Mouse (Mus musculus): ENCODE results near the gene Tmem234. TPM values are rescaled to one million over a fixed set of nuclear protein-coding genes. Genes with fewer than 3 reads are reported as not detected.

Tmem234 gene
- polyA plus RNA-seq, 1 experiment from 2014 or later: 226 TPM

GRCm38 (mm10) chr4:129561184-129561583 lies 39.3 kb upstream of the Tmem234 start:
- H3K4me3 ChIP-seq (ENCODE audit: low read depth, low read length): no peak overlapping the region
- no peak overlapping the region for H3K4me2 ChIP-seq (replicated peaks; ENCODE audit: low read depth, low read length)
- no peaks in the 10 kb centered on the region for H3K27me3 ChIP-seq (ENCODE audit: control insufficient read depth, insufficient read depth, low read length)
- H3K36me3 ChIP-seq (ENCODE audit: control insufficient read depth, insufficient read depth, low read length): no peaks in the 10 kb centered on the region
- peaks cover 13% of the 10 kb centered on the region for H3K4me1 ChIP-seq (ENCODE audit: control insufficient read depth, insufficient read depth, low read length)
- no peak overlapping the region for H3K9ac ChIP-seq (replicated peaks; ENCODE audit: low read depth, low read length)
- 76% methylated on average over 5 of the region's 5 CpGs for WGBS
- H3K27ac ChIP-seq (ENCODE audit: low read length): no peak overlapping the region
- no peaks in the 10 kb centered on the region for H3K9me3 ChIP-seq (ENCODE audit: control insufficient read depth, low read depth, low read length)
- ATAC-seq (ENCODE audit: insufficient number of reproducible peaks, insufficient read depth, low FRiP score, low read depth): no peak

GRCm38 (mm10) chr4:129563718-129564117 lies 36.8 kb upstream of the Tmem234 start:
- no peaks in the 10 kb centered on the region for H3K9me3 ChIP-seq (ENCODE audit: control insufficient read depth, low read depth, low read length)
- no peak overlapping the region for H3K27ac ChIP-seq (ENCODE audit: low read length)
- no peaks in the 10 kb centered on the region for H3K27me3 ChIP-seq (ENCODE audit: control insufficient read depth, insufficient read depth, low read length)
- no peaks in the 10 kb centered on the region for H3K36me3 ChIP-seq (ENCODE audit: control insufficient read depth, insufficient read depth, low read length)
- H3K4me2 ChIP-seq (replicated peaks; ENCODE audit: low read depth, low read length): no peak overlapping the region
- no peak for ATAC-seq (ENCODE audit: insufficient number of reproducible peaks, insufficient read depth, low FRiP score, low read depth)
- H3K4me3 ChIP-seq (ENCODE audit: low read depth, low read length): no peak overlapping the region
- peaks cover 7% of the 10 kb centered on the region for H3K4me1 ChIP-seq (ENCODE audit: control insufficient read depth, insufficient read depth, low read length)
- H3K9ac ChIP-seq (replicated peaks; ENCODE audit: low read depth, low read length): no peak overlapping the region
- WGBS: 15% methylated on average over 8 of the region's 8 CpGs

GRCm38 (mm10) chr4:129565139-129565538 lies 35.3 kb upstream of the Tmem234 start:
- peaks cover 7% of the 10 kb centered on the region for H3K4me1 ChIP-seq (ENCODE audit: control insufficient read depth, insufficient read depth, low read length)
- H3K27ac ChIP-seq (ENCODE audit: low read length): no peak overlapping the region
- WGBS: 85% methylated on average over 6 of the region's 6 CpGs
- no peaks in the 10 kb centered on the region for H3K9me3 ChIP-seq (ENCODE audit: control insufficient read depth, low read depth, low read length)
- no peak overlapping the region for H3K9ac ChIP-seq (replicated peaks; ENCODE audit: low read depth, low read length)
- H3K4me3 ChIP-seq (ENCODE audit: low read depth, low read length): no peak overlapping the region
- no peaks in the 10 kb centered on the region for H3K36me3 ChIP-seq (ENCODE audit: control insufficient read depth, insufficient read depth, low read length)
- ATAC-seq (ENCODE audit: insufficient number of reproducible peaks, insufficient read depth, low FRiP score, low read depth): no peak
- H3K4me2 ChIP-seq (replicated peaks; ENCODE audit: low read depth, low read length): no peak overlapping the region
- no peaks in the 10 kb centered on the region for H3K27me3 ChIP-seq (ENCODE audit: control insufficient read depth, insufficient read depth, low read length)

- Histone ChIP-seq H3K36me3 (ENCODE audit: control insufficient read depth, insufficient read depth, low read length) (no peaks in the 10 kb centered on the region), H3K4me2 (replicated peaks; ENCODE audit: low read depth, low read length) (no peak overlapping the region), H3K9me3 (ENCODE audit: control insufficient read depth, low read depth, low read length) (no peaks in the 10 kb centered on the region), H3K27ac (ENCODE audit: low read length) (no peak overlapping the region), H3K4me1 (ENCODE audit: control insufficient read depth, insufficient read depth, low read length) (peaks cover 6% of the 10 kb centered on the region), H3K27me3 (ENCODE audit: control insufficient read depth, insufficient read depth, low read length) (no peaks in the 10 kb centered on the region), H3K4me3 (ENCODE audit: low read depth, low read length) (no peak overlapping the region), H3K9ac (replicated peaks; ENCODE audit: low read depth, low read length) (no peak overlapping the region)
- WGBS: 91% methylated on average over 7 of the region's 7 CpGs
- no peak for ATAC-seq (ENCODE audit: insufficient number of reproducible peaks, insufficient read depth, low FRiP score, low read depth)
Measured at GRCm38 (mm10) chr4:129568366-129568765, 32.1 kb upstream of the Tmem234 start.

- ATAC-seq (ENCODE audit: insufficient number of reproducible peaks, insufficient read depth, low FRiP score, low read depth): no peak
- Histone ChIP-seq H3K27ac (ENCODE audit: low read length) (no peak overlapping the region), H3K27me3 (ENCODE audit: control insufficient read depth, insufficient read depth, low read length) (no peaks in the 10 kb centered on the region), H3K9me3 (ENCODE audit: control insufficient read depth, low read depth, low read length) (no peaks in the 10 kb centered on the region), H3K9ac (replicated peaks; ENCODE audit: low read depth, low read length) (no peak overlapping the region), H3K4me3 (ENCODE audit: low read depth, low read length) (no peak overlapping the region), H3K36me3 (ENCODE audit: control insufficient read depth, insufficient read depth, low read length) (no peaks in the 10 kb centered on the region), H3K4me2 (replicated peaks; ENCODE audit: low read depth, low read length) (no peak overlapping the region), H3K4me1 (ENCODE audit: control insufficient read depth, insufficient read depth, low read length) (0 out of 2 replicates have a peak, but pooled peaks cover under 1% of the 10 kb centered on the region)
- 84% methylated on average over 6 of the region's 6 CpGs for WGBS
Measured at GRCm38 (mm10) chr4:129570028-129570427, 30.4 kb upstream of the Tmem234 start.

GRCm38 (mm10) chr4:129571551-129572084 lies 28.9 kb upstream of the Tmem234 start:
- no peak overlapping the region for H3K4me2 ChIP-seq (replicated peaks; ENCODE audit: low read depth, low read length)
- H3K4me3 ChIP-seq (ENCODE audit: low read depth, low read length): no peak overlapping the region
- WGBS: 69% methylated on average over 8 of the region's 8 CpGs
- no peaks in the 10 kb centered on the region for H3K27me3 ChIP-seq (ENCODE audit: control insufficient read depth, insufficient read depth, low read length)
- no peak for ATAC-seq (ENCODE audit: insufficient number of reproducible peaks, insufficient read depth, low FRiP score, low read depth)
- no peak overlapping the region for H3K9ac ChIP-seq (replicated peaks; ENCODE audit: low read depth, low read length)
- H3K9me3 ChIP-seq (ENCODE audit: control insufficient read depth, low read depth, low read length): no peaks in the 10 kb centered on the region
- no peaks in the 10 kb centered on the region for H3K36me3 ChIP-seq (ENCODE audit: control insufficient read depth, insufficient read depth, low read length)
- H3K27ac ChIP-seq (ENCODE audit: low read length): no peak overlapping the region
- H3K4me1 ChIP-seq (ENCODE audit: control insufficient read depth, insufficient read depth, low read length): 0 out of 2 replicates have a peak, but pooled peaks cover 6% of the 10 kb centered on the region

- Histone ChIP-seq H3K4me1 (ENCODE audit: control insufficient read depth, insufficient read depth, low read length) (0 out of 2 replicates have a peak, but pooled peaks cover 6% of the 10 kb centered on the region), H3K9me3 (ENCODE audit: control insufficient read depth, low read depth, low read length) (no peaks in the 10 kb centered on the region), H3K27me3 (ENCODE audit: control insufficient read depth, insufficient read depth, low read length) (no peaks in the 10 kb centered on the region), H3K4me3 (ENCODE audit: low read depth, low read length) (no peak overlapping the region), H3K9ac (replicated peaks; ENCODE audit: low read depth, low read length) (no peak overlapping the region), H3K36me3 (ENCODE audit: control insufficient read depth, insufficient read depth, low read length) (no peaks in the 10 kb centered on the region), H3K4me2 (replicated peaks; ENCODE audit: low read depth, low read length) (no peak overlapping the region), H3K27ac (ENCODE audit: low read length) (no peak overlapping the region)
- ATAC-seq (ENCODE audit: insufficient number of reproducible peaks, insufficient read depth, low FRiP score, low read depth): no peak
- 78% methylated on average over 13 of the region's 13 CpGs for WGBS
Measured at GRCm38 (mm10) chr4:129572236-129573092, 28.0 kb upstream of the Tmem234 start.

GRCm38 (mm10) chr4:129573093-129573370 lies 27.4 kb upstream of the Tmem234 start:
- Histone ChIP-seq H3K4me2 (replicated peaks; ENCODE audit: low read depth, low read length) (no peak overlapping the region), H3K27ac (ENCODE audit: low read length) (no peak overlapping the region), H3K27me3 (ENCODE audit: control insufficient read depth, insufficient read depth, low read length) (no peaks in the 10 kb centered on the region), H3K9ac (replicated peaks; ENCODE audit: low read depth, low read length) (no peak overlapping the region), H3K9me3 (ENCODE audit: control insufficient read depth, low read depth, low read length) (no peaks in the 10 kb centered on the region), H3K4me1 (ENCODE audit: control insufficient read depth, insufficient read depth, low read length) (0 out of 2 replicates have a peak, but pooled peaks cover 6% of the 10 kb centered on the region), H3K36me3 (ENCODE audit: control insufficient read depth, insufficient read depth, low read length) (no peaks in the 10 kb centered on the region), H3K4me3 (ENCODE audit: low read depth, low read length) (no peak overlapping the region)
- WGBS: 92% methylated on average over 4 of the region's 4 CpGs
- no peak for ATAC-seq (ENCODE audit: insufficient number of reproducible peaks, insufficient read depth, low FRiP score, low read depth)
